In the genomic region with DNA sequence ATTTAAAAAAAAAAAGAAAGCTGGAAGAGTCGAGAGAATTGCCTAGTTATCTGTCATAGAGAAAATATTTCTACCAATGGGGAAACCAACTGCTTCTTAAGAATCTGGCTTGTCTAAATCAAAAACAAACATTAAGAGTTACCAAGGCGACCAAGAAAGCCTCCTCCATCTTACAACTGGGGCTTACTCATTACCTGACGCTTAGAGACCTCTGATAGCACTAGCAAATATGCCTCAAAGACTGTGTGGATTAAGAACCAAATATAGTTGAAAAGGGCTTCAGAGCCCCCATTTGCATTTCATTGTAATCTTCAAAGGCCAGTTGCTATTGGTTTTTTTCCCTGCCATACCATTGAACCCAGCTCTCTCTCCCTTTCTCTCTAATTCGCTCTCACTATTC, we compare ENCODE assay signal across 27 mouse cellular contexts.
DNase-seq lines count a peak whose midpoint lies in the region; ATAC-seq and TF ChIP-seq lines count a peak whose summit lies in the region.
"Had no signal": no experiment of that assay in that cellular context is flagged by ENCODE, and none has a peak within 500 bp of the region (broad histone marks: within the 10 kb centered on the region; RNA-seq: fewer than 3 reads in every experiment).

No protein-coding gene starts in this region.

- H3K4me2 ChIP-seq in kidney, postnatal 0 days (ENCODE audit: low read length): no peak overlapping the region
- H3K4me2 ChIP-seq in kidney, embryonic 16.5 days (replicated peaks; ENCODE audit: low read depth, low read length): no peak overlapping the region
- no peak overlapping the region for H3K4me2 ChIP-seq in midbrain, embryonic 14.5 days (ENCODE audit: low read length)
- no peak overlapping the region for H3K4me2 ChIP-seq in neural tube, embryonic 15.5 days
- H3K4me2 ChIP-seq: embryonic facial prominence, embryonic 13.5 days; heart, embryonic 13.5 days; hindbrain, embryonic 14.5 days had no signal

- DNase-seq in embryo, embryonic 10.5 days (ENCODE audit: low spot score): peak; percentile 19
- no peak for DNase-seq in embryo, embryonic 11 days
- peak; percentile 21 for DNase-seq in kidney, postnatal 0 days (ENCODE audit: low spot score)
- peak; percentile 47 for DNase-seq in brain, embryonic 14.5 days (ENCODE audit: low read depth)
- DNase-seq in midbrain, embryonic 14.5 days: peak; percentile 36
- no peak for DNase-seq in layer of hippocampus, adult 8-10 months (ENCODE audit: low spot score in 2 of 2)
- DNase-seq: adrenal gland, adult 8-10 months; adrenal gland, postnatal 25 days; cerebellum, adult 18-20 months; cerebellum, adult 9-10 months; cerebellum, postnatal 14 days; gastrocnemius, postnatal 10 days; gastrocnemius, postnatal 36 days; heart, adult 2 months; heart, postnatal 14 days; heart, postnatal 4 days had no signal

- no peaks in the 10 kb centered on the region for H3K36me3 ChIP-seq in kidney, postnatal 0 days (ENCODE audit: insufficient read depth, low read length)
- H3K36me3 ChIP-seq in kidney, embryonic 16.5 days (ENCODE audit: insufficient read depth, low read length): 0 out of 2 replicates have a peak, but pooled peaks cover 2% of the 10 kb centered on the region
- no peaks in the 10 kb centered on the region for H3K36me3 ChIP-seq in midbrain, embryonic 14.5 days (ENCODE audit: control insufficient read depth, insufficient read depth, low read length)
- no peaks in the 10 kb centered on the region for H3K36me3 ChIP-seq in neural tube, embryonic 15.5 days
- H3K36me3 ChIP-seq: embryonic facial prominence, embryonic 10.5 days; embryonic facial prominence, embryonic 13.5 days; heart, embryonic 10.5 days; heart, embryonic 13.5 days had no signal

- TF ChIP-seq CTCF in kidney, postnatal 0 days (IDR thresholded peaks at IDR 0.05; ENCODE audit: low read depth): no peak
- TF ChIP-seq CTCF in brain, embryonic 14.5 days (IDR thresholded peaks at IDR 0.05; ENCODE audit: borderline replicate concordance, extremely low read depth, insufficient read depth, insufficient read length): no peak

- no peak for ATAC-seq in kidney, postnatal 0 days (replicated peaks; ENCODE audit: low FRiP score, low read depth)
- ATAC-seq in kidney, embryonic 16.5 days (ENCODE audit: low FRiP score, low TSS enrichment): no peak
- no peak for ATAC-seq in midbrain, embryonic 14.5 days (ENCODE audit: low FRiP score, low TSS enrichment)
- ATAC-seq in neural tube, embryonic 15.5 days (ENCODE audit: low FRiP score): no peak
- ATAC-seq: activated CD4-positive, CD25-positive, alpha-beta regulatory T cell, adult 4 months; forebrain, embryonic 14.5 days; hindbrain, postnatal 0 days had no signal

- no peaks in the 10 kb centered on the region for H3K27me3 ChIP-seq in kidney, postnatal 0 days (ENCODE audit: insufficient read depth, low read length)
- H3K27me3 ChIP-seq in kidney, embryonic 16.5 days (ENCODE audit: insufficient read depth, low read length): no peaks in the 10 kb centered on the region
- no peaks in the 10 kb centered on the region for H3K27me3 ChIP-seq in midbrain, embryonic 14.5 days (ENCODE audit: control insufficient read depth, insufficient read depth, low read length)
- no peaks in the 10 kb centered on the region for H3K27me3 ChIP-seq in neural tube, embryonic 15.5 days (replicated peaks)
- H3K27me3 ChIP-seq: embryonic facial prominence, embryonic 13.5 days; heart, embryonic 13.5 days had no signal

- H3K4me1 ChIP-seq in kidney, postnatal 0 days (replicated peaks; ENCODE audit: insufficient read depth, low read length): no peaks in the 10 kb centered on the region
- peaks cover 1% of the 10 kb centered on the region; the same call in 1 of the 2 replicates for H3K4me1 ChIP-seq in kidney, embryonic 16.5 days (ENCODE audit: insufficient read depth, low read length)
- no peaks in the 10 kb centered on the region for H3K4me1 ChIP-seq in midbrain, embryonic 14.5 days (ENCODE audit: control insufficient read depth, insufficient read depth, low read length)
- no peaks in the 10 kb centered on the region for H3K4me1 ChIP-seq in neural tube, embryonic 15.5 days
- H3K4me1 ChIP-seq: embryonic facial prominence, embryonic 10.5 days had no signal

- no peak for TF ChIP-seq POLR2A in brain, embryonic 14.5 days (IDR thresholded peaks at IDR 0.05; ENCODE audit: borderline replicate concordance, extremely low read depth, insufficient read depth, insufficient read length, poor library complexity, severe bottlenecking)

- no peak overlapping the region for H3K4me3 ChIP-seq in kidney, postnatal 0 days (replicated peaks; ENCODE audit: low read depth, low read length)
- H3K4me3 ChIP-seq in kidney, embryonic 16.5 days (ENCODE audit: low read length): no peak overlapping the region
- H3K4me3 ChIP-seq in midbrain, embryonic 14.5 days (replicated peaks; ENCODE audit: low read depth, low read length): no peak overlapping the region
- H3K4me3 ChIP-seq in neural tube, embryonic 15.5 days (replicated peaks): no peak overlapping the region
- H3K4me3 ChIP-seq: embryonic facial prominence, embryonic 10.5 days; embryonic facial prominence, embryonic 13.5 days; erythroblast, embryonic 14.5 days; heart, adult 2 months; heart, embryonic 10.5 days; heart, embryonic 13.5 days had no signal

- H3K9me3 ChIP-seq in kidney, postnatal 0 days (replicated peaks; ENCODE audit: low read length): no peaks in the 10 kb centered on the region
- H3K9me3 ChIP-seq in kidney, embryonic 16.5 days (ENCODE audit: low read length): no peaks in the 10 kb centered on the region
- no peaks in the 10 kb centered on the region; the same call in 1 of the 2 replicates for H3K9me3 ChIP-seq in midbrain, embryonic 14.5 days (ENCODE audit: control insufficient read depth, low read length)
- no peaks in the 10 kb centered on the region for H3K9me3 ChIP-seq in neural tube, embryonic 15.5 days (replicated peaks)
- H3K9me3 ChIP-seq: embryonic facial prominence, embryonic 10.5 days; embryonic facial prominence, embryonic 13.5 days; heart, embryonic 10.5 days had no signal

- WGBS in kidney, postnatal 0 days: 60% methylated on average over 4 of the region's 4 CpGs
- 62% methylated on average over 4 of the region's 4 CpGs for WGBS in kidney, embryonic 16.5 days
- 43% methylated on average over 4 of the region's 4 CpGs for WGBS in midbrain, embryonic 14.5 days
- 71% methylated on average over 4 of the region's 4 CpGs for WGBS in neural tube, embryonic 15.5 days

- no peak overlapping the region for H3K27ac ChIP-seq in kidney, postnatal 0 days
- H3K27ac ChIP-seq in kidney, embryonic 16.5 days (ENCODE audit: low read length): no peak overlapping the region
- H3K27ac ChIP-seq in midbrain, embryonic 14.5 days (replicated peaks; ENCODE audit: low read depth, low read length): no peak overlapping the region
- H3K27ac ChIP-seq in neural tube, embryonic 15.5 days (replicated peaks): no peak overlapping the region
- H3K27ac ChIP-seq: embryonic facial prominence, embryonic 10.5 days; embryonic facial prominence, embryonic 13.5 days; heart, adult 2 months; heart, embryonic 10.5 days; heart, embryonic 13.5 days; hindbrain, embryonic 14.5 days; hindbrain, postnatal 0 days had no signal

- H3K9ac ChIP-seq in kidney, postnatal 0 days (ENCODE audit: low read depth, low read length): no peak overlapping the region
- no peak overlapping the region for H3K9ac ChIP-seq in kidney, embryonic 16.5 days (replicated peaks; ENCODE audit: low read length)
- no peak overlapping the region for H3K9ac ChIP-seq in midbrain, embryonic 14.5 days (replicated peaks; ENCODE audit: low read length)
- H3K9ac ChIP-seq in neural tube, embryonic 15.5 days (replicated peaks): no peak overlapping the region
- H3K9ac ChIP-seq: embryonic facial prominence, embryonic 13.5 days; heart, embryonic 13.5 days; hindbrain, embryonic 14.5 days had no signal

Comparison
In these comparisons a context has a peak if more than half of its experiments do, and no peak if none do; other contexts are left out.
1. DNase-seq: peak in embryo, embryonic 10.5 days (single experiment), kidney, postnatal 0 days (single experiment), brain, embryonic 14.5 days (single experiment) and midbrain, embryonic 14.5 days (single experiment); none in embryo, embryonic 11 days (single experiment) and layer of hippocampus, adult 8-10 months (0 of 2).